In genomic region chr8:114116049-114116448, GRCm38 (mm10) we compare ENCODE assay signal across 8 mouse cellular contexts. TPM values are rescaled to one million over a fixed set of nuclear protein-coding genes. Genes with fewer than 3 reads are reported as not detected.
DNase-seq lines count a peak whose midpoint lies in the region; ATAC-seq and TF ChIP-seq lines count a peak whose summit lies in the region.
"Had no signal": no experiment of that assay in that cellular context is flagged by ENCODE, and none has a peak within 500 bp of the region (broad histone marks: within the 10 kb centered on the region; RNA-seq: fewer than 3 reads in every experiment).

No protein-coding gene starts in this region.

- no peaks in the 10 kb centered on the region for H3K27me3 ChIP-seq in embryonic facial prominence, embryonic 11.5 days (ENCODE audit: control insufficient read depth, insufficient read depth, low read length)
- no peaks in the 10 kb centered on the region for H3K27me3 ChIP-seq in hindbrain, embryonic 14.5 days (ENCODE audit: control insufficient read depth, insufficient read depth, low read length)
- H3K27me3 ChIP-seq in neural tube, embryonic 13.5 days: no peaks in the 10 kb centered on the region
- H3K27me3 ChIP-seq: lung, embryonic 15.5 days had no signal

- no peak for TF ChIP-seq POLR2A in brain, embryonic 14.5 days (IDR thresholded peaks at IDR 0.05; ENCODE audit: borderline replicate concordance, extremely low read depth, insufficient read depth, insufficient read length, poor library complexity, severe bottlenecking)

- WGBS in embryonic facial prominence, embryonic 11.5 days: 5% methylated on average over 2 of the region's 2 CpGs
- 2% methylated on average over 2 of the region's 2 CpGs for WGBS in hindbrain, embryonic 14.5 days
- WGBS in neural tube, embryonic 13.5 days: 1% methylated on average over 2 of the region's 2 CpGs

- no peak overlapping the region for H3K9ac ChIP-seq in embryonic facial prominence, embryonic 11.5 days (replicated peaks; ENCODE audit: low read length)
- no peak overlapping the region for H3K9ac ChIP-seq in hindbrain, embryonic 14.5 days
- no peak overlapping the region for H3K9ac ChIP-seq in neural tube, embryonic 13.5 days
- H3K9ac ChIP-seq: lung, embryonic 15.5 days had no signal

- peak; percentile 93 for DNase-seq in brain, embryonic 14.5 days (ENCODE audit: low read depth)
- peak; percentile 42 for DNase-seq in embryonic facial prominence, embryonic 11.5 days (ENCODE audit: low spot score)
- peak; percentile 67 for DNase-seq in hindbrain, embryonic 14.5 days (ENCODE audit: low spot score)
- DNase-seq in frontal cortex, postnatal 36 days (ENCODE audit: low spot score in 2 of 2): no peak
- DNase-seq in adrenal gland, adult 8-10 months: no peak
- no peak for DNase-seq in B cell, adult 2 months

- no peak; the same call in 1 of the 2 replicates for ATAC-seq in embryonic facial prominence, embryonic 11.5 days (replicated peaks; ENCODE audit: insufficient number of reproducible peaks, low FRiP score, low TSS enrichment, low read depth)
- ATAC-seq in hindbrain, embryonic 14.5 days (ENCODE audit: low FRiP score): no peak
- peak; percentile 32; the same call in 1 of the 2 replicates for ATAC-seq in neural tube, embryonic 13.5 days (ENCODE audit: low read depth)

- no peaks in the 10 kb centered on the region for H3K36me3 ChIP-seq in embryonic facial prominence, embryonic 11.5 days (replicated peaks; ENCODE audit: control insufficient read depth, insufficient read depth, low read depth, low read length)
- no peaks in the 10 kb centered on the region for H3K36me3 ChIP-seq in hindbrain, embryonic 14.5 days (replicated peaks; ENCODE audit: control insufficient read depth, insufficient read depth)
- no peaks in the 10 kb centered on the region for H3K36me3 ChIP-seq in neural tube, embryonic 13.5 days
- H3K36me3 ChIP-seq: lung, embryonic 15.5 days had no signal

- H3K9me3 ChIP-seq in embryonic facial prominence, embryonic 11.5 days (replicated peaks; ENCODE audit: control insufficient read depth, low read length): no peaks in the 10 kb centered on the region
- no peaks in the 10 kb centered on the region for H3K9me3 ChIP-seq in hindbrain, embryonic 14.5 days (ENCODE audit: control insufficient read depth, low read length)
- no peaks in the 10 kb centered on the region for H3K9me3 ChIP-seq in neural tube, embryonic 13.5 days
- H3K9me3 ChIP-seq: lung, embryonic 15.5 days had no signal

- H3K27ac ChIP-seq in embryonic facial prominence, embryonic 11.5 days (replicated peaks; ENCODE audit: low read depth, low read length): no peak overlapping the region
- H3K27ac ChIP-seq in hindbrain, embryonic 14.5 days: peak overlapping the region; percentile 52
- peak overlapping the region; percentile 64 for H3K27ac ChIP-seq in neural tube, embryonic 13.5 days (replicated peaks)
- H3K27ac ChIP-seq: lung, embryonic 15.5 days had no signal

- no peaks in the 10 kb centered on the region for H3K4me1 ChIP-seq in embryonic facial prominence, embryonic 11.5 days (ENCODE audit: control insufficient read depth, insufficient read depth, low read length)
- peaks cover 15% of the 10 kb centered on the region for H3K4me1 ChIP-seq in hindbrain, embryonic 14.5 days (replicated peaks; ENCODE audit: control insufficient read depth, insufficient read depth, low read length)
- peaks cover 20% of the 10 kb centered on the region for H3K4me1 ChIP-seq in neural tube, embryonic 13.5 days (replicated peaks)
- H3K4me1 ChIP-seq: lung, embryonic 15.5 days had no signal

- no peak overlapping the region for H3K4me3 ChIP-seq in embryonic facial prominence, embryonic 11.5 days (ENCODE audit: low read depth, low read length)
- H3K4me3 ChIP-seq in hindbrain, embryonic 14.5 days (replicated peaks; ENCODE audit: low read length): no peak overlapping the region
- no peak overlapping the region for H3K4me3 ChIP-seq in neural tube, embryonic 13.5 days
- H3K4me3 ChIP-seq: lung, embryonic 15.5 days had no signal

- TF ChIP-seq CTCF in brain, embryonic 14.5 days (IDR thresholded peaks at IDR 0.05; ENCODE audit: borderline replicate concordance, extremely low read depth, insufficient read depth, insufficient read length): no peak

- no peak overlapping the region for H3K4me2 ChIP-seq in embryonic facial prominence, embryonic 11.5 days (ENCODE audit: low read depth, low read length)
- H3K4me2 ChIP-seq in hindbrain, embryonic 14.5 days (replicated peaks): no peak overlapping the region
- H3K4me2 ChIP-seq in neural tube, embryonic 13.5 days: 0 out of 2 replicates have a peak overlapping the region, but pooled peaks have one; percentile 19
- H3K4me2 ChIP-seq: lung, embryonic 15.5 days had no signal

RNA-seq across cellular contexts. Expression of gene Nudt7, which starts 17.3 kb away (rescaled TPM):
- polyA plus RNA-seq in brain, embryonic 14.5 days (2012; rRNA removed): 3.5 and 3.7 TPM in 2 replicates
- 13.4 and 14.8 TPM in 2 replicates for polyA plus RNA-seq in embryonic facial prominence, embryonic 11.5 days (2014; fragmentation: Nextera tagmentation; extraction: Ambion mirVana)
- 4.7 and 5.3 TPM in 2 replicates for polyA plus RNA-seq in hindbrain, embryonic 14.5 days (2014; fragmentation: Nextera tagmentation; extraction: Ambion mirVana)
- polyA plus RNA-seq in neural tube, embryonic 13.5 days (2015; fragmentation: Nextera tagmentation; extraction: Ambion mirVana): 8.5 and 8.9 TPM in 2 replicates
- 10 to 100 TPM; 39.7 to 69.5 (median 52.6) TPM for total RNA-seq in adrenal gland, adult 8-10 months (2022)

Comparison
In these comparisons a context has a peak if more than half of its experiments do, and no peak if none do; other contexts are left out.
1. DNase-seq: peak in brain, embryonic 14.5 days (single experiment), embryonic facial prominence, embryonic 11.5 days (single experiment) and hindbrain, embryonic 14.5 days (single experiment); none in frontal cortex, postnatal 36 days (0 of 2), adrenal gland, adult 8-10 months (single experiment) and B cell, adult 2 months (0 of 2).